Mouse (Mus musculus): ENCODE measurements around the gene Foxn3.

Foxn3 gene

GRCm38 (mm10) chr12:99562073-99562866 is 1.1 kb downstream of the Foxn3 start:
- DNase-seq = peak; percentile 70

DNA sequence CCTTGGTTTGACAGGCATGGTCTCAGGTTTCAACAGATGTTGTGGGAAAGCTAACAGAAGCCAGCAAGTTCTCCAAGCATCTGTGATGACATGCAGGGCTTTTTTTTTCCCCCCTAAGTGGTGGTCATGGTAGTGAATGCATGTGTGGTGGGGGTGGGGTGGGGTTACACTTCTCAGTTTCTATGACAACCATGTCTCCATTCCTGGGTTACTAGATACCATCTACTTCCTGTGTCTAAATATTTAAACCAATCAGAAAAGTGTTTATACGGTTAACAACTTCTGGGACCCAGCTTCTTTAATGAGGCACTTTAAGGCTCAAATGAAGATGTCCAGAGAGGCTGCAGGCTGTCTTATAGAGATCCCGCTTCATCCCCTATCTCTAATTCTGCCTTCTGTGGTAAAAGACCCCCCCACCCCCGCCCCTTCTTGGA is 2.0 kb downstream of the Foxn3 start:
- peak; percentile 18 for DNase-seq

DNA sequence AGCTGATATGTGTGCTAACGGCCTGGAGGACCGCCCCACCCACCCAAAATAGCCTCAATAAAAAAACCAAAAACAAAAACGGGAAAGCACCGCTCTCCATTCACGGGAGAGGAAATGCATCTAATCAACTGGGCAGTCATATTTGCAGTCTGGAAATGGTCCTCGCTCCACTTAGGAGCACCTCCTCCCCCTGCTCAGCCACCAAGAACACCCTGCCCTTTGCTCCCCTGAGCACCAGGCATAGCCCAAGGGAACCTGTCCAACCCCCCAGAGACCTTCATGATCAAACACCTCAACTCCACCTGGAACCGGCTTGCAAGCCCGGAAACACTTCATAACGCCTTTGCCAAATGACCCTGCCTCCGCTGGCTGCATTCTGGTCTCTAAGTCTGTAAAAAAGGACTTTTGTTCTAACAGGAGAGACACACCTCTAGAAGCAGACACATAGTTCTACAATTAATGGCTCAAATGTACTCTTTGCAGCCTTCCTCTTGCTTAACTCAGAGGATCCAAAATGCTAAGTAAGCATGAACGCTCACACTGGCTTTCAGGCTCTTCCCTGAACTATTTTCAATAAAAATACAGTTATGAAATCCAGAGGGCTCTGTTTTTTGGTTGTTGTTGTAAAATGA is 2.6 kb downstream of the Foxn3 start:
- peak; percentile 77 for DNase-seq

- no peak for DNase-seq
Observed at GRCm38 (mm10) chr12:99559483-99559882, 3.9 kb downstream of the Foxn3 start.

DNA sequence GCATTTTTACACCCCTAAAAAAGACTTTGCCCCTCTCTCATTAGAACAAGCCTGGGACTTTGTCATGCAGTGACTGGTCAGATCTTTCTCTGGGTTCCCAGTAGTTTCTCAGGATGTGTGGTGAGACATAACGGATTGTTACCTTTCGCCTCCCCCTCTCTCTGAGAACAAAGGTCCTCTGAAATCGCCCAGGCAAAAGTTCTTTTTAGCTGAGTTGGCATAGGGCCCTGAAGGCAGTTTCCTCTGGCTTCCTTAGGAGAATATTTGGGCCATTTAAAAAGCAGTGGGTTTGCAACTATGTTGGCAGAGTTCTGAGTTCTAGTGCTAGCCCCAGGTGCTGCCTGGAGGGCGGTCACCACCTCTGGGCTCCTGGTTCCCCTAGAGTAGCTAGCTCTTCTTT is 4.9 kb downstream of the Foxn3 start:
- peak; percentile 52 for DNase-seq

GRCm38 (mm10) chr12:99557498-99557897 is 5.9 kb downstream of the Foxn3 start:
- DNase-seq = no peak

DNA sequence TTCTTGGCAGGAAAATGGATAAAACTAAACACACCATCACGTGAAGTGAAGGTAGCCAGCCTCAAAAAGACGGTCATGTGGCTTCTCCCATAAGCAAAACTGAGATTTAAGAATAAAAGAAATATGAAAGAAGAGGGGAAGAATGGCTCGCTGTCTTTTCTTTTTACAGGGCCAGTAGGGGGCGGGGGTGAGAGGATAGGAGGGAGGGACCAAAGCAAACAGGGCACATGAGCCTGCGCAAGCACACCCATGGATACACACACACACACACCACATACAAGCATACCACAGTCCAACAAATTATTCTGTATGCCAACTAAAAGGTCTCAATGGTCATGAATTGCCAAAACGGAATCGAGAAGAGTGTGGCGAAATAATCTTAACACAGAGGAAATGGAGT is 12.8 kb downstream of the Foxn3 start:
- no peak for DNase-seq

- no peak for DNase-seq
Observed at GRCm38 (mm10) chr12:99549811-99550210, 13.6 kb downstream of the Foxn3 start.

GRCm38 (mm10) chr12:99548419-99548818 is 15.0 kb downstream of the Foxn3 start:
- no peak for DNase-seq

- no peak for DNase-seq
Observed at GRCm38 (mm10) chr12:99547295-99547694, 16.1 kb downstream of the Foxn3 start.

GRCm38 (mm10) chr12:99545270-99545770 is 18.1 kb downstream of the Foxn3 start:
- no peak for DNase-seq

DNA sequence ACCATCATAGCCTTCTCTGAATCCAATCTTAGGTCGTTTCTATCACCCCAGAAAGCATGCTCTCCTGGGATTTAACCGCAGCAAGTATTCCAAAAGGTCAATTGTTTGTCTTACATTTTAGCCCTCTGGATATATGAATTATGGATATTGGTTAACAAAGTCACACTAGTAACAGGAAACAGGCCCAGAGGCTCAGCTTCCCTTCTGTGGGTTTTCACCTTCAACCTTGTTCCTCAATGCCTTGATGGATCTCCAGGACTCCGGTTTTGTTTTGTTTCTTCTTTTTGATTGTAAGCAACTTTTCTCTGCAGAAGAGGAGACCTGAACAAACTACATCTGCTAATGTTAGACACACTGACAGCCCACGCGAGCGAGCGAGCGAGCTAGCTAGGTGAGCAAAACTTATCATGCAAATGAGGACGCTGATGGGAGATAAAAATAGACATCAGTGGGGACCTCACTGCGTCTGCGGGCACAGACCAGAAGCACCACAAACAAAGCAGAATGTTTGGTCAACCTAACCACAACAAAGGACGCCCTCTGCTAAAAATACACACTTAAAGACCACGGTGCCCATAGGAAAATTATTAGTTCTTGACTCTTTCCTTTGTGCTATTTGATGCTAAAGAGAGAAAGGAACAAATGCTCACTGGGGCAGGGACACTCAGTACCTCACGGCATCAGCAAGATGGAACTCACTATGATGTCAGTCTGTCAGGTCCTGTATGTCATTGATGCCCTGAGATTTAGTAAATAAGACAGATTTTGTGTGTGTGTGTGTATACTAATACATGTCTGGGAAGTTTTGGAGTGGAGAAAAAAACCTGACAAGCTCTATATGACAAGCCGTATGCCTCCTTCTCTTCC is 18.9 kb downstream of the Foxn3 start:
- DNase-seq = no peak

DNA sequence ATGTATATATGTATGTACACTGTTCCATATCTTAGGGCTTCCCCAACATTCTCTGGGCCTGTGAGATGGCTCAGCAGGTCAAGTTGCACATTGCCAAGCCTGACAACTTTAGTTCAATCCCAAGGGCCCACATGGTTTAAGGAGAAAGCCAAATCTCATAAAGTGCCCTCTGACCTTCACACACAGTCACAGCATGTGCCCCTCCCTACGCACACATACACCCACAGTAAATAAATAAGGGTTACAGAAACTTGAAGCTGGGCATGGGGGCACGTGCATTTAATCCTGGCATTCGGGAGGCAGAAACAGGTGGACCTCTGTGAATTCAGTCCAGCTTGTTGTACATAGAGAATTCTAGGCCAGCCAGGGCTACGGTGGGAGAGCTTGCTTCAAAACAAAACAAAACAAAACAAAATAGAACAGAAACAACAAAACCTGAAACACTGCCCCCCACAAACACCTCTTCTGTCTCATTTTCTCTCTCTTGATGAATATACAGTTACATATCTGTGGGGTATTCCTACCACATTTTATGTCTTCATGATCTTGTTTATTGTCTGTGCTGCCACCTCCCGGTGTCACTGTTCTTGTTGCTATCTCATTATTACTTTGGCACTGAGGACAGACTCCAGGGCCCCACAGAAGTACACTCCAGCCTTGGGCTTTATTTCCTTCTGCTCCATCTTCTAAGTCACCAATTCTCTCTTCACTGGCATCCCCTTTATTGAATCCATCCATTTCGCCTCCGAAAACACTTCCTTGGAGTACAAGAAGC is 19.8 kb downstream of the Foxn3 start:
- DNase-seq = no peak

- no peak for DNase-seq
Observed at GRCm38 (mm10) chr12:99540201-99540600, 23.2 kb downstream of the Foxn3 start.

DNA sequence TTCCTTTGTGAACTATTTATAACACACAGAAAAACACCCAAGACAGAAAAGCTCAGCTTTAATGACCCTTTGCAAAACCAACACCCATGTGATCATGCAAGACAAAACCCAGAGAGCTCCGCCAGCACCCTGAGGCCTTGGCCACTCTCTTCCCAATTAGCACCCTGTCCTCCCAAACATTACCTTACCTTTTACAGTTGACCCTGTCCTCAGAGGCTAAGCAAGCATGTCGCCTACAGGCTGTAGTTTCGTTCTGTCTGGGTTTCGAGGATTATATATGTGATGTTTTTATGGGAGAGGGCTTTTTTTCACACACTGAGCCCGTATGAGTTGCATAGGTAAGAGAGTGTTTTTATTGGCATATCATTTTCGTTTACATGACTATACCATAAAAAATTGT is 26.1 kb downstream of the Foxn3 start:
- DNase-seq = no peak

GRCm38 (mm10) chr12:99536426-99536825 is 27.0 kb downstream of the Foxn3 start:
- no peak for DNase-seq

DNA sequence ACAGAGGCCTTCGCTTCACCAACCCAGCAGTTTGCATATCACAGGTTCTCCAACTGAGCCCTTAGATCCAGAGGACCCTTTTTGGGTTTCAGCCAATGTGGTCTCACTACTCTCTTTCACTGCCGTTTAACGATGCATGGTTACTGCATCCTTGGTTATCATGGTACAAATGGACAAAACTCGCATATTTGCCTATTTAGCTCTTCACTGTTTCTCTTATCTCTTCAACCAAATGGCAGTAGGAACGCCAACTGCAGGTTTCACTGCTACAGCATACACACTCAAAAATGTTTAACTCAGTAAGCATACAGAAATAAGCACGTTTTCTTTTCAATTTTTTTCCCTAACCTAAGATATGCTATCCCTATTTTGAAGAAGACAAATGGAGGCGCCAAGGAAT is 31.0 kb downstream of the Foxn3 start:
- no peak for DNase-seq

DNA sequence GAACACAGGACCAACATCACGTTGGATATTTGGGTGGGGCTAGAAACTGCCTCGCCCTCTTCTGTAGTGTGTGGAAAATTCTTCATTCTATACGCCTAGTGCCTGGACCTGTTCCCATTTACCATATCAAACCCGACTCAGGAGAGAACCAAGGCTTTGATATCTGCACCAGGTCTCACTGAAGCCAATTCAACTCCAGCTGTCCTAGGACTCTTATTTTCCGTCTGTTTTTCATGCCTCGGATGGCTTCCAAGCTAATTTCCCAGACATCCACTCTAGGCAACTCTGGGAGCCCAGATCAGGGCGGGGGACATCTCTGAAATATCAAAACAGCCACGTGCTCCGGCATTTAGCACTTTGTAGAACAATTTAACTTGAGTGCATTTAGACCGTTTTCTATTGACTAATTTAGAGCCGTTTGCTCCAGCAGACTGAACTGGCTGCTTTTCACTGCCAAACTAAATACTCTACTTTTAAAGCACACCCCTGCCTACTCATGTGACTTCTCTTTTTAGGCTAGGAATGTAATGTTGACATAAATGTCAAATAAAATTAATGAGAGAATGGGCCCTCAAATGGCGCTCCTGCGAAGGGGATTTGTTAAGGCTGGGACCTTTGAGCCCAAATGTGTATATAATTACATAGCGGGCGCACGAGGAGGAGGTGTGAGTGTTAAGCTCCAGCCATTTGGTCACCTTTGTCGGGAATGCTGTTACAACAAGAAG is 33.5 kb downstream of the Foxn3 start:
- peak; percentile 44 for DNase-seq

GRCm38 (mm10) chr12:99528958-99529357 is 34.4 kb downstream of the Foxn3 start:
- DNase-seq = no peak

- DNase-seq = no peak
Observed at GRCm38 (mm10) chr12:99527452-99527851, 35.9 kb downstream of the Foxn3 start.

DNA sequence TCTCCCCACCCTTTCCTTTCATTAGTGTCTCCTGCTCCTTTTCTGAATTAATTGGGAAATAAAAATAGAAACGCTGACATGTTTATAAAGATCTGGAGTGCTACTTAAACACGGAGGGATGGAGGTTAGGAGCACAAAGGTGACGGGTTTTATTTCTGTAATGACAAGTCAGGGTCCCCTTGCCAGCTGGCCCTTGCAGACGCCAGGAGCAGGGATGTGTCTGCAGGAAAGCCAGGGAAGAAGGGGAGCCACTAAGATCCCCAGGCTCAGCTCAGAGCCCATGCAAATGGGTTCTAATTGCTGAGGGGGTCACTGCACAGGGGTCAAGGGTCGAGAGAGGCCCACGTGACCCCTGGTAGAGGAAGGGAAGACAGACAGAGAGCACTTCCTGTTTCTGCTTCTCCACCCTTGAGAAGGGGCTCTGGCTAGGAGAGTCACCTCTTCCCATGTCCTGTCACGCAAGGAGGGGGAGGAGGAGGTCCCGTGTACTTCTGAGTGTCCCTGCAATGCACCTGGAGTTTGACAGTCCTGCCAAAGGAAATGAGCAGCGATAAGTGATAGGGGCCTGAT is 36.7 kb downstream of the Foxn3 start:
- DNase-seq = no peak
